Mouse (Mus musculus) heart, adult 11 months (tissue): ENCODE measurements around the gene Gm20388.
"Not testable (repeated sequence)": the region's sequence is repeated elsewhere in the genome, so short reads cannot be mapped to it uniquely, and the experiment has no call there.

Experiments used
- DNase-seq: peaks from one replicate; pipeline ENCODE4 v3.0.0; 2022

Gm20388 gene

DNA sequence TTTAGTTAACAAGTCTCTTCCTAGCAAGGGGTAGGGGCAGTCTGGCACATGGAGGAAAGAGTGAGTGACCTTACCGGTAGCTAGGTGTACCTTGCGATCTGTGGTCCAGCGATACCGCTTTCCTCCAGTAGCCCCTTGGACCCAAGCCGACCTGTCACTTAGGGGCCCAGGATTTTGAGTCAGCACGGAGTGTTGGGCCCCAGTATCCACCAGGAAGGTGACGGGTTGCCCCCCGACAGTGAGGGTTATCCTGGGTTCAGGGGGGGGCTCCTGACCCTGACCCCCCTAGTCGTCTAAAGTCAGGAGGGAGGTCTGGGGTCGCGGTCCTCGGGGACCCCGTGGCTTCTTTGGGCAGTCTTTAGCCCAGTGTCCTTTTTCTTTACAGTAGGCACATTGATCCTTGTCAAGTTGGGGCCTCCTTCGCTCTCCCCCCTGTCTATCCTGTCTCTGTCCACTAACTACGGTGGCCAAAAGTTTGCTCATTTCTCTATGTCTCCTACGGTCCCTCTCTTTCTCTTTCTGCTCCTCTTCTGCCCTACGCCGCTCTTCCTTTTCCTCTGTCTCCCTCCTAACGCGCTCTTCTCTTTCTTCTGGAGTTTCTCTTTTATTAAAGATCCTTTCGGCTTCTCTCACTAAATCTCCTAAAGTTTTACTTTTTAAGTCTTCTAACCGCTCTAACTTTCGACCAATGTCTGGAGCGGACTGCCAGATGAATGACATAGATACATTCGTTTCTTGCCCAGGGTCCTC lies 3521.2 kb downstream of the Gm20388 start:
- DNase-seq = no peak

DNA sequence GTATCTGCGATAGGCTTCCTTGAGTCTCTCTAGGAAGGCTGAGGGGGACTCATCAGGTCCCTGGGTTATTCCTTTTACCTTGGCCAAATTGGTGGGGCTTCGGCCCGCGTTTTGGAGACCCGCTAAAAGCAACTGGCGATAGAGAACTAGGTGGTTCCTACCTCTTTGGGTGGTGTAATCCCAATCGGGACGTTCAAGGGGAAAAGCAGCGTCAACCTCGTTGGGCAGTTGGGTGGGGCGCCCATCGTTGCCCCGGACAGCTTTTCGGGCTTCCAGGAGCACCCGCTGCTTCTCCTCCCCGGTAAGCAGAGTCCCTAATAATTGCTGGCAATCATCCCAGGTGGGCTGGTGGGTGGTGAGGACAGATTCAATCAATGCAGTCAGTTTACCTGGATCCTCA lies 3521.7 kb downstream of the Gm20388 start:
- DNase-seq = no peak

DNA sequence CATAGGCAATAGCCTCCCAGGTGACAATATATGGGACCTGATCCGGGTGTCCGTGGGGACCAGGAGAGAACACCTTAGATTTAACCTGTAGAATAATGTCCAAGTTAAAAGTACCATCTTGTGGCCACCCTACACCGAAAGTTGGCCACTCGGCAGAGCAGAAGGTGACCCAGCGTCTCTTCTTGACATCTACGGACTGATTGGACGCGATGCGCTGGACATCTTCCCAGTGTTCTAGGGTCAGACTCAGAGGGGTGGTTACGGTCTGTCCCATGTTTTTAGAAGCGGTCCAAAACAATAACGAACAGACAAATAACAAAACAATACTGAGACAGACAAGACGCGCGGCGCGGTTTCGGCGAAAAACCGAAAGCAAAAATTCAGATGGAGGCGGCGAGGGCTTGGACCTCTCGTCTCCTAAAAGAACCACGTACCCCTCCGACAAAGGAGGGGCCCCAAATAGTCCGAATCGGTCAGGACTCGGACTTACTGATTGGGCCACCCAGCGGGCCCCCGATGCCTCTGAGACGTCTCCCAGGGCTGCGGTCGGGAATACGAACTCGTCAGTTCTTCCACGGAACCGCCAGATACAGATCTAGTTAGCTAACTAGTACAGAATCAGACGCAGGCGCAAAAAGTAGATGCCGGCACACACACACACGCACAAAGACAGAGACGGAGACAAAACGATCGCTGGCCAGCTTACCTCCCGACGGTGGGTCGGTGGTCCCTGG lies 3522.8 kb downstream of the Gm20388 start:
- not testable (repeated sequence) for DNase-seq

DNA sequence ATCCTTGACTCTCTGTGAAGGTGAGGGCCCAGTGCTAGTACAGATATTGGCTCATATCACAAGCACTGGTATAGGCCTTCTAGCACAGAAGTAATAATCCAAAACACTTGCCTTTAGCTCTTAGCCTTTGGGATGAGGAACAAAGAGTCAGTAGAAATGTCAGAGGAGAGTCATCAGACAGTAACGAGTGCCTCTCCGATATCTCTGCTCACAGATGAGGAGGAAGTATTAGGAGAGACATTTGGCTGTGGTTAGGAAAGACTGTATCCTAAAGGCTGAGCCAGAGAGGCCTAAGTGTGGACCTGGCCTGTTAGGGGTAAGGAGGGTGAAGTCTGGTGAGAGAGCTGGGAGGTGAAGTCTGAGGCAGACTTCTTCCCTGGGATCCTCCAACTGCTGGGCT lies 3531.1 kb downstream of the Gm20388 start:
- no peak for DNase-seq

DNA sequence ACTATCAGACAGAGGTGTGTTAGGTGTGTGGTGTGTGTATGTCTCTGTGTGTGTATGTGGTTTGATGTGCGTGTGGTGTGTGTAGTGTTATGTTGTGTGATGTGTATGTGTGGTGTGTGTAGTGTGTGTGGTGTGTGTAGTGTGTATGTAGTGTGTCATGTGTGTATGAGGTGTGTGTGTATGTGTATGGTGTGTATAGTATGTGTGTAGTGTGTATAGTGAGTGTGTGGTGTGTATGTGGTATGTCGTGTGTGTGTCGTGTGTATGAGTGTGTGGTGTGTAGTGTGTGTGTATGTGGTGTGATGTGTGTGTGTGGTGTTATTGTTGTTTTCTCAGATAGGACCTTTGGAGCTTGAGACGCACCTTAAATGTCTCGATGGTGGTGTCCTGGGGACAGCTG lies 3531.7 kb downstream of the Gm20388 start:
- DNase-seq = no peak

DNA sequence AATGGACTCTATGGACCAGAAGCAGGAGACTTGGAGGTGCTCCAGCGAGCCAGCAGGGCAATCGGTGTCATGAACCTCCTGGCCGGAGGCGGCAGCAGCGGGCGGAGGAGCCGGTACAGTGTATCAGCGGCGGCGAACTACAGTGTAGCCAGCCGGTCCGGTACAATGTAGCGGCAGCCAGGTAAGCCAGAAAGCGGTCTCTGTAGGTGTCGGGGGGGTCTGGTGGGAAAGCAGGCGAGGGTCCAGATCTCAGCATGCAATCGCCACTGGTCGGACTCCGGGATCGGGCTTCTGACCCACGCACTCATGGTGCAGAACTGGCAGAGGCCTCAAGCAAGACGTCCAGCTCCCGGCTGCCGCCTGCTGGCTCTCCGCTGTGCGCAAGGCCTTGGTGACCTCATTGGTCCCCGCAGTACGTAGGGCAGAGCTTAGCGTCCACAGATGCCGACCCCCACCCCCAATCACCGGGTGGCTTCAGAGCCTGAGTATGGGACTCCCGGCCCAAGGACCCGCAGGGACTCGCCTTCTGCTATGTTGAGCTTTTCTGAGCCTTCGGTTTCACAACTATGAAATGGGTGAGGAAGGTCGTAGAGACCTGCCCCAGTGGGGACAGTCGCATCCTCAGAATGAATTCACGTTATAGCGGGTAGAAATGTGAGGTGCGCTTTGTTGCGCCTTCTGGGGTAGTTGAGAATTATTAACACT lies 3532.4 kb downstream of the Gm20388 start:
- DNase-seq = peak; percentile 99

DNA sequence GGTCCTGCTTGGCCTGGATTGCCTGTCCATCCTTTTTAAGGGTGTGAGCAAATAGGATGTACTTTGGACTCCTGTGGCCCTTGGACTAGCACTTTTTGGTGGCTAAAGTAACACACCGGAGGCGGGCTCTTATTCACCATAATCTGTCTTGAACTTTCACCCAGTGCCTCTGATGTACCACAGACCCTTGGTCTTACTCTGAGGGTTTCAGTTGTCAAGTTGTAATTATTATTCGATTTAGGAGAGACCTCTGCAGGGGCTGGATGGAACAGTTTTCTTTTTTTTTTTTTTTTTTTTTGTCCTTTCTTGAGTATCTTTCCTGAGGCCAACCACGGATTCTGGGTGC lies 3532.9 kb downstream of the Gm20388 start:
- no peak for DNase-seq

DNA sequence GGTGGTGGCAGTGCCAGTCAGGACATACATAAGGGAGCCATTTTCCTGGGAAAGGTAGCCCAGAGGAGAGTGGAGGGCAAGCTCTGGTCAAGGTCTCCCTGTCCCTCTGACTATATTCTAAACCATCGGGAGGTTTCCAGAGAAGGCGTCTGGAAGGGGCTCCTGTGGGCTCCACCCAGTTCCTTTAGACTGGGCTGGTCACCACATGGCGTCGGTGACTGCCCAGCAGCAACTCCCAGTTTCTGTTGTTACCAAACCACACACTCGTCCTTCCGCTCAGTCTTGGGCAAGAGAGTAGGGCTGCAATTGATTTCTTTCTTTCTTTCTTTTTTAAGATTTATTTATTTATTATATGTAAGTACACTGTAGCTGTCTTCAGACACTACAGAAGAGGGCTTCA lies 3533.5 kb downstream of the Gm20388 start:
- no peak for DNase-seq

DNA sequence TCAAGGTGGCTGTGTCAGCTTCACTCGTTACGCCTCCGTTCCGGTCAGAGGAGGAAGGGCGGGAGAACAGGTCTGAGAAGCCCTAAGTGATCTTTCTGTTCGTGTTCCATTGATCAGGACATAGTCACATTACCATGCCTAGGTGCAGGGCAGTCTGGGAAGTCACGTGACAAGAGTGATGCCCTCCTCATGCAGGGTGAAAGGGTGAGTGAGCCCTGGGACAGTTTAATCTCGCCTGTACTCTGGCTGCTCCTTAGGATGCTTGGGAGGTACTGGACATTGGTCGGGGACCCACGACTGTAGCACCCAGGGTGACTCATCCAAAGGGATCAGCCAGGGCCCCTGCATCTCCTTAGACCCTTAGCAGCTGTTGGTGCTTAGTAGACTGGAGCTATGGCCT lies 3535.3 kb downstream of the Gm20388 start:
- DNase-seq = no peak

DNA sequence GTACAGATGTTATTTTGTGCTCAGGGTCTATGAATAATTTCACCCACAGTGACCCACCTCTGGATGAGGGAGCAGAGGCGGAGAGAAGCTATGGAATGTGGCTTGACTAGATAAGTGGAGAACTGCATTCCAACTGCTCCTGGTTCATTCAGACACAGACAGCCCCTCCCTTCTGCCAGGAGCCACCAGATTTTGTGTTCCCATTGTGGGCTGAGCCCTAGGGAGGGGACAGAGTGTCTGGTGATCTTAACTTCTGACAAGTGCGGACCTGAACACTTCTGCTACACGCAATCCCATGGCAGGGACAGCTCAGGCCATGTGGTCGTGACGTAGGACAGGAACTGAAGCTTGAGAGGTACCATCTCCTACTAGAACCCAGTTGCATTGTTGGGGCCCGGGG lies 3536.2 kb downstream of the Gm20388 start:
- peak; percentile 92 for DNase-seq

DNA sequence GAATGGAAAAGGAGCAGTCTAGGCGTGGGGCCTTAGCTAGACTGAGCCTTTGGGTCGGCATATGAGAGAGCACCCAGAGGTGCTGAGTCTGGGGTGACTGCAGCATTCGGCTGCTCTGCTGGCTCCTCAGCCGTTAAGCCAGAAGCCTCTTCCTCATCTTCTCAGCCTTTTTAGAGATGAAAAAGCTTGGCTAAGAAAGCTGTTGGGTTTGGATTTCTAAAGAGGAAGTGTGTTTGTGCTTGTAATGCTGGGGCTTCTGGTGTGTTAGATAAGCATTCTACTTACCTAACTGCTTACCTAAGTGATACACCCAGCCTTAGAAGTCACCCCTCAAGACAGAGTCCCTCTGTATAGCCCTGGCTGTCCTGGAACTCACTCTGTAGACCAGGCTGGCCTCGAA lies 3540.1 kb downstream of the Gm20388 start:
- no peak for DNase-seq

DNA sequence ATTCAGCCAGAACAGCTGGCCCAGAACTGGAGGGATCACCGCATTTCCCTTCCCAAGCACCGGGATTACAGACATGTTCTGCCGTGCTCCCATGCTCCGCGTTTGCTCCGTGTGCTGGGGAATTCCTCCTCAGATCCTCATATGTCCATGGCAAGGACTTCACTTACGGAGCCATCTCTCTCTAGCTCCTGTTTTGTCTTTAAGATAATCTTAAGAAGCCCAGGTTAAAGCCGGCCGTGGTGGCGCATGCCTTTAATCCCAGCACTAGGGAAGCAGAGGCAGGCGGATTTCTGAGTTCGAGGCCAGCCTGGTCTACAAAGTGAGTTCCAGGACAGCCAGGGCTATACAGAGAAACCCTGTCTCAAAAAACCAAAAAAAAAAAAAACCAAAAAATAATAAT lies 3541.1 kb downstream of the Gm20388 start:
- DNase-seq = not testable (repeated sequence)

DNA sequence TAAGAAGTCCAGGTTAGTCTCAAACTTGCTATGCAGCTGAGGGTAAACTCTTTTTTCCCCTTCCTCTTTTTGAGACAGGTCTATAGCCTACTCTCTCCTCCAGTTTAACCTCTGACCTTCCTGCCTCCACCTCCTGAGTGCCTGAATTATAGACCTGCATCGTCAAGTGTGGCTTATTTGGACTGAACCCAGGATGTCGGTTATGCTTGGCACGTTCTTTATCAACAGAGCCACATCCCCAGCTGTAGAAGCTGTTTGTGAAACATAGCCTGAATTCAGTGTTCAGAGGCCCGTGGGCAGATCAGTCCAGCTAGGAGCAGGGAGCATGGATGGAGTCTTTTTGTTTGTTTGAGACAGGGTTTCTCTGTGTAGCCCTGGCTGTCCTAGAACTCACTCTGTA lies 3541.5 kb downstream of the Gm20388 start:
- DNase-seq = no peak

DNA sequence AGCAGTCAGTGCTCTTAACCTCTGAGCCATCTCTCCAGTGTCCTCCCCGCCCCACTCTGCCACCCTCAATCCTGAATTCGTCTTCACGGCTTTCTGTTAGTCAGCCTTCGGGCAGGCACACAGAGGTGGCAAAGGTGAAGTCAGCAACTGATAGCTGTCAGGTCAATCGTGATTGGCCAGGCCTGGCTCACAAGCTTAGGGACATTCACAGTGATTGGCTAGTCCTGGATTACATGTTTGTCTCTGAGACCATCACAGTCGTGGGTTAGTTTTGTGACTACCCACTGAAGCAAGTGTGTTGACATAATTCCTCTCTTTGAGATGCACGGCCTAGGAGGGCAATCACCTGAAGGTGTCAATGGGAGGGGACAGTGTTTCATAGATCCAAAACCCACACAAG lies 3542.7 kb downstream of the Gm20388 start:
- no peak for DNase-seq

DNA sequence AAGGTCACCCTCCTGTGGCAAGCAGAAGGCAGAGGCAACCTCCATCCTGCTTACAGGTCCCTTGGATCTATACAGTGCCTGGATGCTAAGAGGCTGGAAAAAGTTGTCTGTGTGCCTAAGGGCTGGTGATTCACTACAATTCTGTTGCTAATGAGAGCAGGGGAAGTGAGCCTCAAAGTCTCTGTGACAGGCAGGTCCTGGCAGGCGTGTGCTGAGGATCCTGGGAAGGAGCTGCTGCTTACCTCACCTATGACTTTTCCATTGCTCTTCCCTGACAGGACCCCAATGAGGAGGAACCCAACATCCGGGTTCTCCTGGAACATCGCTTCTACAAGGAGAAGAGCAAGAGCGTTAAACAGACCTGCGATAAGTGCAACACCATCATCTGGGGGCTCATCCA lies 3543.3 kb downstream of the Gm20388 start:
- no peak for DNase-seq

DNA sequence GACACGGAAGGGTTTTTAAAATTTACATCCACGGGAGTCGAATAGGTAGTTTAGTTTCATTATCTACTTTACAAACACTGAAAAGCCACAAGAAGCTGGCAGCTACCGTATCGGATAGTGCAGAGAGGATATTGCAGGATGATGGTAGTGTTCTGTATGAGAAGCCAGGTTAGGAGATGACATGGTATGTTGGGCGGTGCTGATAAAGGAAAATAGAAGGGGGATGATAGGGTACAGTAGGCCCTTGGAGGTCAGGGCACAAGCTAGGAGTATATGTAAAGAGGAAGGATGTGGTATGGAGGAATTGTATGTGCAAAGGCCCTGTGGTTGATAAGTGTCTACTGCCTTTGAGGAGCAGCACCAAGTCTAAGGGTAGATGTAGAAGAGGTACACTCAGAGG lies 3543.9 kb downstream of the Gm20388 start:
- no peak for DNase-seq

DNA sequence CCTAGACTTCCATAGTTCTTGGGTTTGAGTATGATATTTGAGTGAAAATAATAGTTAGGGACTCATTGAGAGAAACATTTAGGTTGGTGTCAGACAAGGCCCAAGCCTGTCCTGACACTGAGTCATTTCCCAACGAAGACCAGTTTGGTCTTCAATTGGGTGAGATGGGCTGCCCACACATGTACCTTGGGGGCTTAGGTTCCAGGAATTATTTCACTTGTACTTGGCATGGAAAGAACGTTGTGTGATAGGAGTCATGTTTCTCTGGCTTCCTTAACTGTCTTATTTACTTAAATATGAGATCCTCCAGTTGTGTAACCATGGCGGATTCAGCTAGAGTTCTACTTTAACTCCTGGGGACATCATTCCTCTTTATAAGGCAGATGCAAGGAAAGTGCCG lies 3553.0 kb downstream of the Gm20388 start:
- no peak for DNase-seq

DNA sequence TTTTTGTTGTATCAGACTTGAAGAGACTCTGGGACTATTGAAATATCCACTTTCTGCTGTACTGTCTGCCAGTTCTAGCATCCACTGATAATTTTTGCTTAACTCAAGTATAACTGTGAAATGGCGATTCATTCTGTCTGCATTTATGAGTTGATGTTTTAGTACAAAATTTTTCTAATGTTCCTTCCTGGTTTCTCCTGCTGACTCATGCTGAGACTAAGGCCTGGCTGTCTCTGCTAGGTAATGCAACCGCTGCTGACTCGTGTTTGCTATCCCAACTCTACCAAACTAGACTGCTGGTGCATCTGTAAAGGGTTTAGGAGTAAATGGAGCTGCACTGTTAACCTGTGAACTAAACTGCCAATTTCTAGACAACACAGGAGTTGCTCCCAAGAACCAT lies 3556.8 kb downstream of the Gm20388 start:
- no peak for DNase-seq

DNA sequence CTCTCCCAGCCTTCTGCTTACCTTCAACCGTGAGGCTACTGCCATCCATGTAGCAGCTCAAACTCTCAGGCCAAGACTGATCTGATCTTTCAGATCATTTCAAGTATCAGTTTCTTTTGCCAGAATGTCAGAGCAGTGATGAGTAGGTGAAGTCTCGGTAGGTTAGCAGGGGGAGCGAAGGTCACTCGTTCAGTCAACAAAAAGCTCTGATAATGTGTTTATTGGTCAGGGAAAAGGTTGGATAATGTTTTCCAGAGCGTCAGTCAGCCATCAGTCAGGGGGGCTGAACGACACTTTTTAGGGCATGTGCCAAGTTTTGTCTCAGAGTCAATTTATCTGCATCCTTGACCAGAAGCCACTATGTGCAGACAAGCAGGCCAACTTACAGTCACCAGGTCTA lies 3562.3 kb downstream of the Gm20388 start:
- not testable (repeated sequence) for DNase-seq

DNA sequence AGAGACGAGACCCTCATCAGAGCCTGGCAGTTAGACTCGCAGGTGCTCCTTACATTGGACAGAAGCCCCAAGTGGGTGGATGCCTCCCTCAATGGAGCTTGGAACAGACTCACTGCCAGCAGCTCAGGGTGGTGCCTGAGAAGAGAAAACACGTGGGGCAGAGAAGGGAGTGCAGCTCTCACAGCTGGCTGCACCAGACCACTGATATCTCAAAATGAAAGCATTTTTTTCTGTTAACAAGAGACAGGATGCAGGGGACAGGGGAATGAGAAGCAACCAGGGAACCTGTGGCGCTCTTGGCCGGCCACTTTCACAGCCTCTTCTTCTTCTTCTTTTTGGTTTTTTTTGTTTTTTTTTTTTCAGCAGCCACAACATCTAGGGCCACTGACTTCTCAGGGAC lies 3563.9 kb downstream of the Gm20388 start:
- not testable (repeated sequence) for DNase-seq

DNA sequence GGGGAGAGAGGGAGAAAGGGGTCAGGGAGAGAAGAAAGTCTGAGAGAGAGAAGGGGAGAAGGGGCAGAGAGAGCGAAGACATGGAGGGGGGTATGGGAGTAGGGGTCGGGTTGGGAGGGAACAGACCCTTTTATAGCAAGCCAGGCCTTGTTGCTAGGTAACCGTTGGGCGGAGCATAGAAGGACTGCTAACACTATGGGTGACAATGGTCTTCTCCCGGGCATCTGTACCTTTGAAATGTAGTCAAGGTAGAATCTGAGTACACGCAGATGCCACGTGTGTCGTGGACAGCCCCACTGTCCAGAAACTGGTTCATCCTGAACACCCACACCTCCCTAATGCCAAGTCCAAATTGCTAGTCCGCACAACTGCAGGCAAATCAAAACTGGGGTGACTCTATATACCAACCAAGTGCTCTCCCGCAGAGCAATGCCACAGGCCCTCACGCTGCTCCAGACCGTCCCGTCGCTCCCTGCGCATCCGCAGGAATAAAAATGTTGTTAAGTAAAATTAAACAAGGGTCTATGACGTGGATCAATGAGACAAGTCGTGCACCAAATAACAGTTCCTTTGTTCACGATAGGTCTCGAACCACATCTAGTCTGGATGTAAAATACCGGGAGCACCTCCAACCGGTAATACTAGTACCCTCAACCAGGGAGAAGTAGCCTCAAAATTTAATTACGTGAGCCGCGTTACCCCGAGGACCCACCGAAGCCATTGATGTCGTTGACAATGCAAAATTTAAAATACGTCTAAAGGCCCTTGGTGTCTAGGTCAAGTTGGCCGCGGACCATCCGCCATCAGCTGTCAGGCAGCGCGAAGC lies 3566.5 kb downstream of the Gm20388 start:
- no peak for DNase-seq

DNA sequence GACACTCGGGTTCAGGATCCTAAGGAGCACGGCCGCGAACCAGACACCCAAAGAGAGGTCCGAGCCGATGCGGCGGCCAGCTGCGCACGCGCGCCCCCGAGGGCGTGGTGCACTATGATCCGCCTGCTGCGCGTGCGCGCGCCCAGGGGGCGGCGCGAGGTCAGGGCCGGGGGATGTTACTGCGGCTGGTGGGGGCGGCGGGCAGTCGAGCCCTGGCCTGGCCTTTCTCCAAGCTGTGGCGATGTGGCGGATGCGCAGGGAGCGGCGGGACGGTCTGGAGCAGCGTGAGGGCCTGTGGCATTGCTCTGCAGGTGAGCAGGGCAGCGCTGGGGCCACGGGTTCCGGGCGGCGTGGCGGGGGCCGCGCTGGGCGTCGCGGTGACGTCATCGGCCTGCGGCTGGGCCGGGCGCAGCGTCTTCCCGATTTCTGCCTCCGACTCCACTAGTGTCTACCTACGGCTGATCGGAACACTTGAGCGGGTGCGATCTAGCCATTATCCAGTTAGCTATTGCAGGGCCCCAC lies 3567.2 kb downstream of the Gm20388 start, which contains the start of gene Afg3l1:
Afg3l1 (plus strand) TSS at position 167 of the 522 bp plus-strand sequence.
- DNase-seq = peak; percentile 100
